Comparison of ENCODE assay signal across 34 mouse cellular contexts in the genomic region with DNA sequence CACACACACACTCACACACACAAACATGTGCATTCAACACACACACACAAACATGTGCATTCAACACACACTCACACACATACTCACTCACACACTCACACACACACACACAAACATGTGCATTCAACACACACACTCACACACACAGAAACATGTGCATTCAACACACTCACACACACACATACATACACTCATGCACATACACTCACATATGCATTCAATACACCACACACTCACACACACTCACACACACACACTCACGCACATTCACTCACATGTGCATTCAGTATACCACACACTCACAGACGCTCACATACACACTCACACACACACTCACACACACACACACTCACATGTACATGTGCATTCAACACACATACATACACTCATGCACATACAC.
"Had no signal": no experiment of that assay in that cellular context is flagged by ENCODE, and none has a peak within 500 bp of the region (broad histone marks: within the 10 kb centered on the region; RNA-seq: fewer than 3 reads in every experiment).

No protein-coding gene starts in this region.

- DNase-seq: heart, postnatal 10 days; heart, postnatal 14 days; heart, postnatal 36 days; heart, postnatal 4 days; kidney, adult 11 months; kidney, adult 18-20 months; kidney, adult 2 months; kidney, adult 8-10 months; kidney, adult 9 months; kidney, postnatal 10 days; kidney, postnatal 14 days; kidney, postnatal 25 days; kidney, postnatal 36 days; kidney, postnatal 4 days; layer of hippocampus, adult 9-11 months; layer of hippocampus, postnatal 36 days had no signal

- ATAC-seq: hindbrain, embryonic 16.5 days; hindbrain, postnatal 0 days; inflammation-experienced regulatory T-cells, adult 6 months; intestine, embryonic 15.5 days; intestine, embryonic 16.5 days had no signal

- H3K36me3 ChIP-seq: heart, embryonic 12.5 days; heart, embryonic 13.5 days; heart, embryonic 15.5 days; hindbrain, embryonic 10.5 days; hindbrain, embryonic 12.5 days; hindbrain, embryonic 13.5 days; hindbrain, embryonic 15.5 days; intestine, embryonic 15.5 days; kidney, embryonic 15.5 days had no signal

- H3K4me3 ChIP-seq: heart, embryonic 12.5 days; heart, embryonic 13.5 days; heart, embryonic 15.5 days; hindbrain, embryonic 10.5 days; hindbrain, embryonic 12.5 days; hindbrain, embryonic 13.5 days; hindbrain, embryonic 15.5 days; intestine, embryonic 15.5 days; kidney, embryonic 15.5 days; layer of hippocampus, adult 2 months; left cerebral cortex, adult 2 months had no signal

- H3K4me1 ChIP-seq: heart, embryonic 13.5 days; heart, embryonic 15.5 days; intestine, embryonic 15.5 days; kidney, embryonic 15.5 days had no signal

- H3K4me2 ChIP-seq: heart, embryonic 11.5 days; heart, embryonic 12.5 days; heart, embryonic 13.5 days; heart, embryonic 15.5 days; hindbrain, embryonic 12.5 days; hindbrain, embryonic 13.5 days; hindbrain, embryonic 14.5 days; hindbrain, embryonic 15.5 days; intestine, embryonic 15.5 days; kidney, embryonic 15.5 days had no signal

- H3K27me3 ChIP-seq: heart, embryonic 13.5 days; heart, embryonic 15.5 days; hindbrain, embryonic 12.5 days; hindbrain, embryonic 13.5 days; hindbrain, embryonic 15.5 days; intestine, embryonic 15.5 days; kidney, embryonic 15.5 days had no signal

- H3K9ac ChIP-seq: heart, embryonic 12.5 days; heart, embryonic 13.5 days; heart, embryonic 15.5 days; hindbrain, embryonic 12.5 days; hindbrain, embryonic 13.5 days; hindbrain, embryonic 14.5 days; hindbrain, embryonic 15.5 days; intestine, embryonic 15.5 days; kidney, embryonic 15.5 days had no signal

- H3K27ac ChIP-seq: heart, embryonic 13.5 days; heart, embryonic 15.5 days; hindbrain, embryonic 10.5 days; hindbrain, embryonic 12.5 days; hindbrain, embryonic 13.5 days; hindbrain, embryonic 14.5 days; hindbrain, embryonic 15.5 days; hindbrain, postnatal 0 days; intestine, embryonic 15.5 days; kidney, embryonic 15.5 days; kidney, postnatal 0 days; layer of hippocampus, adult 2 months; left cerebral cortex, adult 2 months had no signal

- H3K9me3 ChIP-seq: heart, embryonic 12.5 days; heart, embryonic 13.5 days; heart, embryonic 15.5 days; hindbrain, embryonic 10.5 days; hindbrain, embryonic 12.5 days; hindbrain, embryonic 13.5 days; hindbrain, embryonic 15.5 days; intestine, embryonic 15.5 days; kidney, embryonic 15.5 days had no signal
